Mouse (Mus musculus): Measurements from ENCODE around the gene Nim1k. TPM values are rescaled to one million over a fixed set of nuclear protein-coding genes. Genes with fewer than 3 reads are reported as not detected.
"Not testable (repeated sequence)": the region's sequence is repeated elsewhere in the genome, so short reads cannot be mapped to it uniquely, and the experiment has no call there.

Gene Nim1k
- polyA plus RNA-seq, 1 experiment from 2014 or later = 1.2 TPM

- WGBS = 79% methylated on average over 5 of the region's 5 CpGs
- H3K9me3 ChIP-seq (replicated peaks; ENCODE audit: low read length) = no peaks in the 10 kb centered on the region
- H3K27me3 ChIP-seq (ENCODE audit: insufficient read depth, low read length) = no peaks in the 10 kb centered on the region
- ATAC-seq (replicated peaks; ENCODE audit: low FRiP score, low read depth) = no peak
- H3K9ac ChIP-seq (ENCODE audit: low read depth, low read length) = no peak overlapping the region
- no peak for DNase-seq (ENCODE audit: low spot score)
- H3K27ac ChIP-seq = peak overlapping the region; percentile 54; the same call in 1 of the 2 replicates
- no peak for TF ChIP-seq CTCF (IDR thresholded peaks at IDR 0.05; ENCODE audit: low read depth)
- peaks cover 21% of the 10 kb centered on the region for H3K36me3 ChIP-seq (ENCODE audit: insufficient read depth, low read length)
- H3K4me2 ChIP-seq (ENCODE audit: low read length) = no peak overlapping the region
- no peaks in the 10 kb centered on the region for H3K4me1 ChIP-seq (replicated peaks; ENCODE audit: insufficient read depth, low read length)
- no peak overlapping the region for H3K4me3 ChIP-seq (replicated peaks; ENCODE audit: low read depth, low read length)
These were observed 46.7 kb downstream of the Nim1k start for GRCm38 (mm10) chr13:119708941-119709340.

- DNase-seq (ENCODE audit: low spot score) (peak; percentile 13), ATAC-seq (replicated peaks; ENCODE audit: low FRiP score, low read depth) (no peak)
- no peak overlapping the region for H3K4me3 ChIP-seq (replicated peaks; ENCODE audit: low read depth, low read length)
- 63% methylated on average over 6 of the region's 6 CpGs for WGBS
- H3K27ac ChIP-seq = 0 out of 2 replicates have a peak overlapping the region, but pooled peaks have one; percentile 19
- peaks cover 23% of the 10 kb centered on the region for H3K36me3 ChIP-seq (ENCODE audit: insufficient read depth, low read length)
- no peak for TF ChIP-seq CTCF (IDR thresholded peaks at IDR 0.05; ENCODE audit: low read depth)
- H3K4me1 ChIP-seq (replicated peaks; ENCODE audit: insufficient read depth, low read length) = no peaks in the 10 kb centered on the region
- no peaks in the 10 kb centered on the region for H3K27me3 ChIP-seq (ENCODE audit: insufficient read depth, low read length)
- H3K9me3 ChIP-seq (replicated peaks; ENCODE audit: low read length) = no peaks in the 10 kb centered on the region
- no peak overlapping the region for H3K4me2 ChIP-seq (ENCODE audit: low read length)
- no peak overlapping the region for H3K9ac ChIP-seq (ENCODE audit: low read depth, low read length)
These were observed 47.8 kb downstream of the Nim1k start for GRCm38 (mm10) chr13:119707906-119708305.

- Histone ChIP-seq H3K27me3 (ENCODE audit: insufficient read depth, low read length) (no peaks in the 10 kb centered on the region), H3K4me2 (ENCODE audit: low read length) (no peak overlapping the region), H3K27ac (no peak overlapping the region), H3K4me1 (replicated peaks; ENCODE audit: insufficient read depth, low read length) (no peaks in the 10 kb centered on the region), H3K4me3 (replicated peaks; ENCODE audit: low read depth, low read length) (no peak overlapping the region), H3K9ac (ENCODE audit: low read depth, low read length) (no peak overlapping the region), H3K9me3 (replicated peaks; ENCODE audit: low read length) (no peaks in the 10 kb centered on the region), H3K36me3 (ENCODE audit: insufficient read depth, low read length) (peaks cover 31% of the 10 kb centered on the region)
- TF ChIP-seq CTCF (IDR thresholded peaks at IDR 0.05; ENCODE audit: low read depth) = no peak
- ATAC-seq (replicated peaks; ENCODE audit: low FRiP score, low read depth) (no peak), DNase-seq (ENCODE audit: low spot score) (no peak)
- 67% methylated on average over 7 of the region's 7 CpGs for WGBS
These were observed 48.7 kb downstream of the Nim1k start for GRCm38 (mm10) chr13:119706953-119707352.

DNA sequence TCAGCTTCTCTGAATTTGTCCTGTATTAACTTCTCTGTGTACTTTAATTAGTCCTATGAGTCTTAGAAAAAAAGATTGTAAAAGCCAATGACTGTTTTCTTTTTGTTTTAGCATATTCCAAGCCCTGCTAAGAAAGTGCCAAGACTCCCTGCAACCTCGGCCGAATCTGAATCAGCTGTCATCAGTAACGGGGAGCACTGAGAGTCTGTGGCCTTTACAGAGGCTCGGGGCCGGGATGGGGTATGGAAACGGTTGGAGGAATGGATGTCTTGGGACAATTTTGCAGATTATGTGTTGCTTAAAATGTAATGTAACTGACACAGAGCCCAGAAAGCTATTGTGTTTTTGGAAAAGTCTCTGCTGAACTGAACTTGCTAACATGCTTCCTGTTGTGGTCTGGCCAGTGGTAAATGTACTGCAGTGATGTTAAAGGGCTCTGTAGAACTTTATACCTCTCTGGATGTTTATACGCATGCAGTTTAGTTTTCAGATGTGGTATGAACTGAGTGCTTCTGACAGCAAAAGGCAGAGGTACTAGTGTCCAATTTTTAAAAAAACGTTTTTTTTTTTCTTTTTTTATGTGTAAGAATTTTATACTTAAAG lies 49.3 kb downstream of the Nim1k start:
- H3K9me3 ChIP-seq (replicated peaks; ENCODE audit: low read length); DNase-seq (ENCODE audit: low spot score); H3K27ac ChIP-seq; H3K4me3 ChIP-seq (replicated peaks; ENCODE audit: low read depth, low read length); H3K4me2 ChIP-seq (ENCODE audit: low read length); ATAC-seq (replicated peaks; ENCODE audit: low FRiP score, low read depth); H3K27me3 ChIP-seq (ENCODE audit: insufficient read depth, low read length); H3K4me1 ChIP-seq (replicated peaks; ENCODE audit: insufficient read depth, low read length); H3K9ac ChIP-seq (ENCODE audit: low read depth, low read length): not testable (repeated sequence)
- WGBS = 84% methylated on average over 7 of the region's 8 CpGs
- H3K36me3 ChIP-seq (ENCODE audit: insufficient read depth, low read length) = peaks cover 31% of the 10 kb centered on the region

- WGBS = 92% methylated on average over 7 of the region's 7 CpGs
- H3K27ac ChIP-seq = no peak overlapping the region
- H3K4me2 ChIP-seq (ENCODE audit: low read length) = no peak overlapping the region
- DNase-seq (ENCODE audit: low spot score) = no peak
- H3K4me3 ChIP-seq (replicated peaks; ENCODE audit: low read depth, low read length) = no peak overlapping the region
- no peak overlapping the region for H3K9ac ChIP-seq (ENCODE audit: low read depth, low read length)
- H3K4me1 ChIP-seq (replicated peaks; ENCODE audit: insufficient read depth, low read length) = no peaks in the 10 kb centered on the region; the same call in 1 of the 2 replicates
- no peak for ATAC-seq (replicated peaks; ENCODE audit: low FRiP score, low read depth)
- H3K27me3 ChIP-seq (ENCODE audit: insufficient read depth, low read length) = no peaks in the 10 kb centered on the region
- TF ChIP-seq CTCF (IDR thresholded peaks at IDR 0.05; ENCODE audit: low read depth) = no peak
- H3K9me3 ChIP-seq (replicated peaks; ENCODE audit: low read length) = no peaks in the 10 kb centered on the region
- H3K36me3 ChIP-seq (ENCODE audit: insufficient read depth, low read length) = peaks cover 48% of the 10 kb centered on the region
These were observed 51.4 kb downstream of the Nim1k start for GRCm38 (mm10) chr13:119704280-119704679.

DNA sequence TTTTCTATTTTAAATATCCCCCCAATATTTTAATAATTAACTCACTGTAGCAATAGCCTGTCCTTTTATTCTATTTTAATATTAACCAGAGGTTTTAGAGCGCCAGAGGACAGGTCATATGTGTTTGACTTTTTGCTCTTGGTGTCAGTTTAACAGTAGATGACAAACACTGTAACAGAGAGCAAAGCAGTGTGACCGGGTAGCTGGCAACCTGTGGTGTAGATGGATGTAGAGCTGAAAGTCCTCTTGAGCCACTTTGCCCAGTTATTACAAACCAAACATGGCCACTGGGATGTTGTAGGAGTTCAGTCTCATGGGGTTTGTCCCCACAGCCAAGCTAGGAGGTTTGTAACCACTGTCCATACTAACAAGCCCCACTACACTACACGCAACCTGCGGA lies 57.2 kb downstream of the Nim1k start:
- H3K9ac ChIP-seq (ENCODE audit: low read depth, low read length) = no peak overlapping the region
- H3K4me1 ChIP-seq (replicated peaks; ENCODE audit: insufficient read depth, low read length) = peaks cover 4% of the 10 kb centered on the region; the same call in 1 of the 2 replicates
- ATAC-seq (replicated peaks; ENCODE audit: low FRiP score, low read depth) (no peak; the same call in 1 of the 2 replicates), DNase-seq (ENCODE audit: low spot score) (no peak)
- TF ChIP-seq CTCF (IDR thresholded peaks at IDR 0.05; ENCODE audit: low read depth) = no peak
- no peaks in the 10 kb centered on the region for H3K9me3 ChIP-seq (replicated peaks; ENCODE audit: low read length)
- no peaks in the 10 kb centered on the region for H3K27me3 ChIP-seq (ENCODE audit: insufficient read depth, low read length)
- no peak overlapping the region for H3K4me3 ChIP-seq (replicated peaks; ENCODE audit: low read depth, low read length)
- no peak overlapping the region for H3K4me2 ChIP-seq (ENCODE audit: low read length)
- peaks cover 27% of the 10 kb centered on the region for H3K36me3 ChIP-seq (ENCODE audit: insufficient read depth, low read length)
- H3K27ac ChIP-seq = no peak overlapping the region
- 78% methylated on average over 4 of the region's 4 CpGs for WGBS

DNA sequence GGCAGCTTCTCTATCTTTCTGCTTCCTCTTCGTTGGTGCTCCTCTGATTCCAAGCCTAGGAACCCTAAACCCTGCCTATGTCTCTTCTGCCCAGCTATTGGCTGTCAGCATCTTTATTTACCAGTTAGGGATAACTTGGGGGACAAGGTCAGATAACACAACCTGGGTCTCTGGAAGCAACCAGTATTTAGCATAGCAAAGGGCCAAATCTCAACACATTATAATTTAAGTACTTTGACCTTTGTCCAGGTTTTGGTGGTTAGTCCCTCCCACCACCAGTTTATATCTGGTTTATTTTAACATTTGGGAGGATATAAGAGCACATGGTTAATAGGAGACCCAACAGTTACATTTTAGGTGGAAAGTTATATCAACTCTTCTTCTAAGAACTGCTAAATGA lies 59.2 kb downstream of the Nim1k start:
- Histone ChIP-seq H3K4me1 (replicated peaks; ENCODE audit: insufficient read depth, low read length) (peaks cover 4% of the 10 kb centered on the region; the same call in 1 of the 2 replicates), H3K9ac (ENCODE audit: low read depth, low read length) (no peak overlapping the region), H3K27ac (no peak overlapping the region), H3K9me3 (replicated peaks; ENCODE audit: low read length) (no peaks in the 10 kb centered on the region), H3K4me2 (ENCODE audit: low read length) (no peak overlapping the region), H3K27me3 (ENCODE audit: insufficient read depth, low read length) (no peaks in the 10 kb centered on the region), H3K4me3 (replicated peaks; ENCODE audit: low read depth, low read length) (no peak overlapping the region), H3K36me3 (ENCODE audit: insufficient read depth, low read length) (peaks cover 17% of the 10 kb centered on the region)
- DNase-seq (ENCODE audit: low spot score) = no peak
- 76% methylated on average over 1 of the region's 1 CpGs for WGBS
- ATAC-seq (replicated peaks; ENCODE audit: low FRiP score, low read depth) = no peak
- TF ChIP-seq CTCF (IDR thresholded peaks at IDR 0.05; ENCODE audit: low read depth) = no peak

All from kidney, postnatal 0 days (tissue).